Mouse (Mus musculus): ENCODE measurements around the gene Pld1. TPM values are rescaled to one million over a fixed set of nuclear protein-coding genes. Genes with fewer than 3 reads are reported as not detected.

Gene Pld1
- polyA plus RNA-seq, 1 experiment = 0.95 TPM

GRCm38 (mm10) chr3:27924037-27924436 lies 14.5 kb upstream of the Pld1 start:
- no peaks in the 10 kb centered on the region for H3K4me1 ChIP-seq (ENCODE audit: control insufficient read depth, insufficient read depth, insufficient read length)
- DNase-seq (ENCODE audit: low read depth in 1 of 2, low spot score in 2 of 2) = no peak
- TF ChIP-seq CTCF (IDR thresholded peaks at IDR 0.05; ENCODE audit: extremely low read depth, insufficient read depth, insufficient read length, insufficient replicate concordance) (no peak), POLR2A (IDR thresholded peaks at IDR 0.05; ENCODE audit: low read depth, low read length) (no peak)
- H3K27ac ChIP-seq (ENCODE audit: insufficient read depth, low read length) = no peak overlapping the region
- no peaks in the 10 kb centered on the region for H3K27me3 ChIP-seq (ENCODE audit: control insufficient read depth, insufficient read depth, low read length)
- no peaks in the 10 kb centered on the region for H3K36me3 ChIP-seq (ENCODE audit: control insufficient read depth, insufficient read depth, low read length)
- WGBS = 91% methylated on average over 3 of the region's 3 CpGs
- H3K4me3 ChIP-seq (ENCODE audit: extremely low read depth, insufficient read depth, insufficient read length) = no peak overlapping the region

GRCm38 (mm10) chr3:27929219-27929618 lies 9.3 kb upstream of the Pld1 start:
- TF ChIP-seq POLR2A (IDR thresholded peaks at IDR 0.05; ENCODE audit: low read depth, low read length) (no peak), CTCF (IDR thresholded peaks at IDR 0.05; ENCODE audit: extremely low read depth, insufficient read depth, insufficient read length, insufficient replicate concordance) (no peak)
- Histone ChIP-seq H3K4me1 (ENCODE audit: control insufficient read depth, insufficient read depth, insufficient read length) (no peaks in the 10 kb centered on the region), H3K27ac (ENCODE audit: insufficient read depth, low read length) (no peak overlapping the region), H3K27me3 (ENCODE audit: control insufficient read depth, insufficient read depth, low read length) (no peaks in the 10 kb centered on the region), H3K36me3 (ENCODE audit: control insufficient read depth, insufficient read depth, low read length) (no peaks in the 10 kb centered on the region), H3K4me3 (ENCODE audit: extremely low read depth, insufficient read depth, insufficient read length) (no peak overlapping the region)
- DNase-seq (ENCODE audit: low read depth in 1 of 2, low spot score in 2 of 2) = no peak
- WGBS = 84% methylated on average over 4 of the region's 4 CpGs

DNA sequence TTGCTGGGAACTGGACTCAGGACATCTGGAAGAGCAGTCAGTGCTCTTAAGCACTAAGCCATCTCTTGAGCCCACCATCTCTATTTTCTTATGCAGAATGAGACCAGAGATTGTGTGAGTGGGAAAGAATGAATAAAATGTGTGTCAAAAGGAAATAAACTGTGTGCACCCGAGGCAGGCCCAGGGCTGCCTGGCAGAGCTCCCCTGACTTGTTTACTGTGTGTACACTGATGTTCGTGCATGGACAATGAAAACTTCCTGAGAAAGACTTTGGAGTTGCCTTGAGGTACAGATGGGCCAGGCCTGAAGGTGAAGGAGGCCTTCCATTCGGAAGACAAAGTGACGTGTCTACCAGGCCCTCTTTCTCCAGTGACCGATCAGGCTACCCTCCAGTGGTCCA lies 6.1 kb upstream of the Pld1 start:
- no peaks in the 10 kb centered on the region for H3K4me1 ChIP-seq (ENCODE audit: control insufficient read depth, insufficient read depth, insufficient read length)
- no peak for TF ChIP-seq CTCF (IDR thresholded peaks at IDR 0.05; ENCODE audit: extremely low read depth, insufficient read depth, insufficient read length, insufficient replicate concordance)
- TF ChIP-seq POLR2A (IDR thresholded peaks at IDR 0.05; ENCODE audit: low read depth, low read length) = no peak
- DNase-seq (ENCODE audit: low read depth in 1 of 2, low spot score in 2 of 2) = no peak
- H3K4me3 ChIP-seq (ENCODE audit: extremely low read depth, insufficient read depth, insufficient read length) = no peak overlapping the region
- no peak overlapping the region for H3K27ac ChIP-seq (ENCODE audit: insufficient read depth, low read length)
- H3K27me3 ChIP-seq (ENCODE audit: control insufficient read depth, insufficient read depth, low read length) = no peaks in the 10 kb centered on the region; the same call in 1 of the 2 replicates
- 89% methylated on average over 5 of the region's 5 CpGs for WGBS
- H3K36me3 ChIP-seq (ENCODE audit: control insufficient read depth, insufficient read depth, low read length) = no peaks in the 10 kb centered on the region

DNA sequence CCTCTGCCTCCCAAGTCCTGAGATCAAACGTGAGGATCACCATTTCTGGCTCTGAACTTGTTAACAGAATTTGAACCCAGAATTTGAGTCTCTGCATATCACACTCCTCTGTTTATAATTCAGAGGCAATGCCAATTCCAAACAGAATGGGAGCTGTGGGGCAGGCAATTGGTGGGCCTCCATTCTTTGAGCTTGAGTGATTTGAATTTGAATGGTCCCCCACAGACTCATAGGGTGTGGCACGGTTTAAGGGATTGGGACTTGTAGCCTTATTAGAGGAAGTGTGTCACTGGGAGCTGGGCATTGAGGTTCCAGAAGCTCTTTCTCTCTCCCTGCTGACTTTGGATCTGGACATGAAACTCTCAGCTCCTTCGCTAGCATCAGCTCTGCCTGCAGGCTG lies 2.9 kb upstream of the Pld1 start:
- Histone ChIP-seq H3K36me3 (ENCODE audit: control insufficient read depth, insufficient read depth, low read length) (no peaks in the 10 kb centered on the region), H3K4me1 (ENCODE audit: control insufficient read depth, insufficient read depth, insufficient read length) (no peaks in the 10 kb centered on the region; the same call in 1 of the 2 replicates), H3K4me3 (ENCODE audit: extremely low read depth, insufficient read depth, insufficient read length) (no peak overlapping the region), H3K27me3 (ENCODE audit: control insufficient read depth, insufficient read depth, low read length) (peaks cover 3% of the 10 kb centered on the region; the same call in 1 of the 2 replicates), H3K27ac (ENCODE audit: insufficient read depth, low read length) (no peak overlapping the region)
- no peak for DNase-seq (ENCODE audit: low read depth in 1 of 2, low spot score in 2 of 2)
- no peak for TF ChIP-seq CTCF (IDR thresholded peaks at IDR 0.05; ENCODE audit: extremely low read depth, insufficient read depth, insufficient read length, insufficient replicate concordance)
- TF ChIP-seq POLR2A (IDR thresholded peaks at IDR 0.05; ENCODE audit: low read depth, low read length) = no peak
- WGBS = 84% methylated on average over 3 of the region's 3 CpGs

DNA sequence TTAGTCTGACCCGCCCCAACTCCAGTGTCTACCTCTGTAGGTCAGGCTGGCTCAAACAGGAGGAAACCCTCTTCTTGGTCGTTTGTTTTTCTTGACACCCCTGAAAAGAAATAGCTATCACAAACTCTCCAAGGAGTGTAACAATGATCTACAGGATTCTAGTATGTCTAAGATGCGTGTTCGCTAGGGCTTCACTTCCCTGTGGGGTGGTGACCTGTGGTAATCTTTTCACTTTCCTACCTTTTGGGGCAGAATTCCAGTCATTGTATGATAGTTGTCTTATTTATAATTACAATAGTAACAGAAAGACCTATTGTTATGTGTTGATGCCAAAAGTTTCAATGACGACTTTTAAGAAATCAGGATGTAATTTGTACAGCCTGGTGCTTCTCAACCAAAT lies 1.8 kb upstream of the Pld1 start:
- no peak overlapping the region for H3K4me3 ChIP-seq (ENCODE audit: extremely low read depth, insufficient read depth, insufficient read length)
- H3K27ac ChIP-seq (ENCODE audit: insufficient read depth, low read length) = no peak overlapping the region
- H3K27me3 ChIP-seq (ENCODE audit: control insufficient read depth, insufficient read depth, low read length) = peaks cover 3% of the 10 kb centered on the region; the same call in 1 of the 2 replicates
- H3K4me1 ChIP-seq (ENCODE audit: control insufficient read depth, insufficient read depth, insufficient read length) = no peaks in the 10 kb centered on the region; the same call in 1 of the 2 replicates
- no peak for DNase-seq (ENCODE audit: low read depth in 1 of 2, low spot score in 2 of 2)
- WGBS = 85% methylated on average over 5 of the region's 5 CpGs
- TF ChIP-seq POLR2A (IDR thresholded peaks at IDR 0.05; ENCODE audit: low read depth, low read length) = no peak
- no peak for TF ChIP-seq CTCF (IDR thresholded peaks at IDR 0.05; ENCODE audit: extremely low read depth, insufficient read depth, insufficient read length, insufficient replicate concordance)
- H3K36me3 ChIP-seq (ENCODE audit: control insufficient read depth, insufficient read depth, low read length) = no peaks in the 10 kb centered on the region

DNA sequence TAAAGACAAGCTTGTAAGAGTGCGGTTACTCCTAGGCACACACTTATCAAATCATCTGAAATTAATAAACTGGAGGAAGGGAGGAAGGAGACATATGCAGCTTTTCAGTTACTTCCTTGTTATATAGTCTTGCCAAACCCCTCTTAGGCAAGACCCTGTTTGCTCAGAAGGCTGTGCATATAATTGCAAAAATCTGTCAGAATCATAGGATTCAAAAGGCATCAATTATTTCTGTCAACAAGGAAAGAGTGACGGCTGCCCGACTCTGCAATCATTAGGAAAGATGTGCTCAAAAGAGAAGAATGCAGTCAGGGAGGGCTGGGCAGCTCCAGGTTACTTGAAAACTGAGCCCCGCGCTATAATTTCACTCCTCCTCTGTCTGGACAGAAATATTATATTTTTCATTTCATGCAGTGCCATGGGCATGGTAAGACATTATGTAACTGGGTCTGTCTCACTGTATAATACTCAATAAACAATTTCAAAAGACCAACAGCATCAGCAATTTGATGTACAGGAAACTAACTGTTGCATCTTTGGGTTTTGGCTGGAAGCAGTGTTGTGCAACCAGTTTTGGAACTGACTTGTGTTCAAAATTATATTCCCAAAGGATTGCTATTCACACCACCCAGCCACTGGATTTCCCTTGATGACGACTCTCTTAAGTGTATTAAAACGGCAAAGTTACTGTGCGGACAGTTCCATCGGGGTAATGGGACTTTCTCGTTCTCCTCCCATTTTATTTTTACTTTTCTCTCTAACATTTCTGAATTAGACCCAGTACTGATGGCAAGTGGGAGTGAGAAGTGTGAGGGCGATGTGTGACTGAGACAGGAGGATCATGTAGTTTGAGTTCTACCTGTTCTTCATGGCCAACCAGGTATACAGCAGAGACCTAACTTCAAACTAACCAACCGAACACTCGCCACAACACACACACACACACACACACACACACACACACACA lies 1.1 kb upstream of the Pld1 start:
- no peak overlapping the region for H3K4me3 ChIP-seq (ENCODE audit: extremely low read depth, insufficient read depth, insufficient read length)
- H3K4me1 ChIP-seq (ENCODE audit: control insufficient read depth, insufficient read depth, insufficient read length) = no peaks in the 10 kb centered on the region; the same call in 1 of the 2 replicates
- no peak overlapping the region for H3K27ac ChIP-seq (ENCODE audit: insufficient read depth, low read length)
- H3K27me3 ChIP-seq (ENCODE audit: control insufficient read depth, insufficient read depth, low read length) = peaks cover 3% of the 10 kb centered on the region; the same call in 1 of the 2 replicates
- no peak for TF ChIP-seq POLR2A (IDR thresholded peaks at IDR 0.05; ENCODE audit: low read depth, low read length)
- DNase-seq (ENCODE audit: low read depth in 1 of 2, low spot score in 2 of 2) = no peak
- WGBS = 85% methylated on average over 13 of the region's 13 CpGs
- no peaks in the 10 kb centered on the region for H3K36me3 ChIP-seq (ENCODE audit: control insufficient read depth, insufficient read depth, low read length)

DNA sequence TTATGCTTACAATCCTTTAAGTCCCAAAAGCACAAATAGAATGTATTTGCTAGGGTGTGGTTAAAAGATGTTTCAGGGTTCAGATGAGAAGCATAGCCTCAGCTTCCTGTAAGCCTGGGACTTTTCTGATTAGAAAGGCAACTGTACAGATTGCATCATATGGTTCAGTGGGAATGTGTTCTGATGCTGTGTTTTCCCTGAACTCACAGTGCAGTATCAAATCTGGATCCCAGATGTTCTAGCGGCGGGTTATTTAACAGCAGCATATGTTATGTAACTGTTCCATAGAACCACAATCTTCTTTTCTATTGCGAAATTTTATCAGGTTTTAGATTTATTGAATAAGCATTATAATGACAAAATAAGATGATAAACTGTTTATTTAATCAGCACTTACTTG lies 3.1 kb downstream of the Pld1 start:
- DNase-seq (ENCODE audit: low read depth in 1 of 2, low spot score in 2 of 2) = no peak
- TF ChIP-seq POLR2A (IDR thresholded peaks at IDR 0.05; ENCODE audit: low read depth, low read length) (no peak), CTCF (IDR thresholded peaks at IDR 0.05; ENCODE audit: extremely low read depth, insufficient read depth, insufficient read length, insufficient replicate concordance) (no peak)

More for the DNA sequence above, 3.1 kb downstream of the Pld1 start:
- WGBS = 90% methylated on average over 3 of the region's 3 CpGs
- Histone ChIP-seq H3K27ac (ENCODE audit: insufficient read depth, low read length) (no peak overlapping the region), H3K27me3 (ENCODE audit: control insufficient read depth, insufficient read depth, low read length) (peaks cover 3% of the 10 kb centered on the region; the same call in 1 of the 2 replicates), H3K4me1 (ENCODE audit: control insufficient read depth, insufficient read depth, insufficient read length) (no peaks in the 10 kb centered on the region; the same call in 1 of the 2 replicates), H3K36me3 (ENCODE audit: control insufficient read depth, insufficient read depth, low read length) (no peaks in the 10 kb centered on the region), H3K4me3 (ENCODE audit: extremely low read depth, insufficient read depth, insufficient read length) (no peak overlapping the region)
